Mouse (Mus musculus): Measurements from ENCODE around the gene Camsap3.

Gene Camsap3

GRCm38 (mm10) chr8:3655526-3655925, 68.4 kb downstream of the Camsap3 start, which contains the start of gene Retn:
Retn (plus strand) TSS chr8:3655770.
- no peak for DNase-seq (ENCODE audit: low read depth, low spot score)

GRCm38 (mm10) chr8:3656725-3657381, 69.8 kb downstream of the Camsap3 start:
- no peak for DNase-seq (ENCODE audit: low read depth, low spot score)
